Mouse (Mus musculus) kidney, embryonic 14.5 days (tissue): ENCODE measurements around the gene Vmn1r202. TPM values are rescaled to one million over a fixed set of nuclear protein-coding genes. Genes with fewer than 3 reads are reported as not detected.
"Not testable (repeated sequence)": the region's sequence is repeated elsewhere in the genome, so short reads cannot be mapped to it uniquely, and the experiment has no call there.

Experiments
- ATAC-seq: fragments of 200-750 bp; cut with Nextera tagmentation; 2 replicates; pipeline ENCODE4 v1.8.0; 2017; ENCODE audit warnings: moderate number of reproducible peaks, mild to moderate bottlenecking, moderate TSS enrichment, moderate library complexity; ENCODE audit not compliant: low FRiP score, low TSS enrichment
- H3K27ac ChIP-seq: fragments of 300-500 bp; sonication (generic); 2 replicates; pipeline ENCODE4 v1.5.1; 2014; ENCODE audit warnings: low read depth, mild to moderate bottlenecking, low read length, moderate library complexity, mixed read lengths
- H3K27me3 ChIP-seq: fragments of 300-500 bp; sonication (generic); 2 replicates; pipeline ENCODE4 v1.6.1; 2014; ENCODE audit warnings: mild to moderate bottlenecking, low read length; ENCODE audit not compliant: control insufficient read depth, insufficient read depth
- H3K36me3 ChIP-seq: fragments of 300-500 bp; sonication (generic); 2 replicates; pipeline ENCODE4 v1.6.1; 2014; ENCODE audit warnings: low read length, mixed read lengths; ENCODE audit not compliant: control insufficient read depth, insufficient read depth
- H3K4me1 ChIP-seq: fragments of 300-500 bp; sonication (generic); 2 replicates; pipeline ENCODE4 v1.6.1; 2014; ENCODE audit warnings: low read length, mixed read lengths; ENCODE audit not compliant: control insufficient read depth, insufficient read depth
- H3K4me2 ChIP-seq: fragments of 300-500 bp; sonication (generic); replicated peaks from 2 replicates; pipeline ENCODE4 v1.6.1; 2014; ENCODE audit warnings: low read depth, mild to moderate bottlenecking, low read length
- H3K4me3 ChIP-seq: fragments of 300-500 bp; sonication (generic); 2 replicates; pipeline ENCODE4 v1.5.1; 2014; ENCODE audit warnings: mild to moderate bottlenecking, low read length
- H3K9ac ChIP-seq: fragments of 300-500 bp; sonication (generic); 2 replicates; pipeline ENCODE4 v1.6.1; 2014; ENCODE audit warnings: low read depth, mild to moderate bottlenecking, low read length, moderate library complexity
- H3K9me3 ChIP-seq: fragments of 300-500 bp; sonication (generic); 2 replicates; pipeline ENCODE4 v1.6.1; 2016; ENCODE audit warnings: low read length; ENCODE audit not compliant: control insufficient read depth
- WGBS: fragments of 180-500 bp; shearing (Covaris S2); extraction: QIAGEN DNeasy Blood & Tissue Kit; methylation state at CpG from one replicate; pipeline ENCODE4 v1.1.7; 2014; 5-methylcytosine and 5-hydroxymethylcytosine counted together
- polyA plus RNA-seq: library from polyadenylated mRNA; unstranded; fragments of >200 nt; fragmentation: Nextera tagmentation; extraction: Ambion mirVana; gene quantifications from 2 replicates; pipeline ENCODE4 v1.2.1, GENCODE M21; 2014

Vmn1r202 gene
- polyA plus RNA-seq = not detected in 2 replicates

GRCm38 (mm10) chr13:22505281-22505680 is at the start of gene Vmn1r202:
Vmn1r202 (minus strand) TSS chr13:22505381.
- H3K9me3 ChIP-seq = no peaks in the 10 kb centered on the region
- H3K27ac ChIP-seq = no peak within 1 kb of the TSS
- H3K9ac ChIP-seq = no peak within 1 kb of the TSS
- H3K4me1 ChIP-seq = no peaks in the 10 kb centered on the region
- no peak within 1 kb of the TSS for H3K4me2 ChIP-seq
- no peak for ATAC-seq
- no peaks in the 10 kb centered on the region for H3K36me3 ChIP-seq
- no peak within 1 kb of the TSS for H3K4me3 ChIP-seq
- H3K27me3 ChIP-seq = no peaks in the 10 kb centered on the region

- 56% methylated on average over 1 of the region's 1 CpGs for WGBS
- not testable (repeated sequence) for H3K27me3 ChIP-seq, ATAC-seq, H3K4me3 ChIP-seq, H3K4me2 ChIP-seq, H3K4me1 ChIP-seq, H3K36me3 ChIP-seq, H3K9ac ChIP-seq, H3K9me3 ChIP-seq, H3K27ac ChIP-seq
Observed at GRCm38 (mm10) chr13:22552898-22553297, 47.7 kb upstream of the Vmn1r202 start, which contains the start of gene Vmn1r204. Vmn1r204 (plus strand) TSS chr13:22553198.

- no peaks in the 10 kb centered on the region for H3K4me1 ChIP-seq
- ATAC-seq = no peak
- no peak within 1 kb of the TSS for H3K4me3 ChIP-seq
- no peak within 1 kb of the TSS for H3K9ac ChIP-seq
- no peak within 1 kb of the TSS for H3K27ac ChIP-seq
- no peaks in the 10 kb centered on the region for H3K9me3 ChIP-seq
- H3K4me2 ChIP-seq = no peak within 1 kb of the TSS
- H3K36me3 ChIP-seq = no peaks in the 10 kb centered on the region
- no peaks in the 10 kb centered on the region for H3K27me3 ChIP-seq
Observed at GRCm38 (mm10) chr13:22517814-22518213, 12.6 kb upstream of the Vmn1r202 start, which contains the start of gene Vmn1r203. Vmn1r203 (plus strand) TSS chr13:22518114.

- H3K27me3 ChIP-seq = no peaks in the 10 kb centered on the region
- no peak overlapping the region for H3K27ac ChIP-seq
- no peak for ATAC-seq
- 73% methylated on average over 3 of the region's 3 CpGs for WGBS
- no peaks in the 10 kb centered on the region for H3K4me1 ChIP-seq
- H3K9me3 ChIP-seq = no peaks in the 10 kb centered on the region
- no peak overlapping the region for H3K9ac ChIP-seq
- no peak overlapping the region for H3K4me2 ChIP-seq
- H3K36me3 ChIP-seq = no peaks in the 10 kb centered on the region
- no peak overlapping the region for H3K4me3 ChIP-seq
Observed at GRCm38 (mm10) chr13:22502431-22502830, 2.8 kb downstream of the Vmn1r202 start.

GRCm38 (mm10) chr13:22471623-22472022 is 33.6 kb downstream of the Vmn1r202 start, which contains the start of gene Vmn1r201:
Vmn1r201 (plus strand) TSS chr13:22471923.
- Histone ChIP-seq H3K27me3 (no peaks in the 10 kb centered on the region), H3K36me3 (no peaks in the 10 kb centered on the region), H3K4me3 (no peak within 1 kb of the TSS), H3K9me3 (no peaks in the 10 kb centered on the region), H3K9ac (no peak within 1 kb of the TSS), H3K27ac (no peak within 1 kb of the TSS), H3K4me2 (no peak within 1 kb of the TSS), H3K4me1 (no peaks in the 10 kb centered on the region)
- WGBS = 57% methylated on average over 1 of the region's 1 CpGs
- no peak for ATAC-seq

- ATAC-seq = no peak
- H3K9ac ChIP-seq = no peak overlapping the region
- H3K27me3 ChIP-seq = no peaks in the 10 kb centered on the region
- no peaks in the 10 kb centered on the region for H3K4me1 ChIP-seq
- H3K4me2 ChIP-seq = no peak overlapping the region
- no peaks in the 10 kb centered on the region for H3K9me3 ChIP-seq
- no peak overlapping the region for H3K27ac ChIP-seq
- no peak overlapping the region for H3K4me3 ChIP-seq
- no peaks in the 10 kb centered on the region for H3K36me3 ChIP-seq
Observed at GRCm38 (mm10) chr13:22455145-22455544, 50.0 kb downstream of the Vmn1r202 start.

Other genes starting within 250 kb of the Vmn1r202 start
- gene Vmn1r195, start 234.9 kb downstream of the Vmn1r202 start, polyA plus RNA-seq = not detected in 2 replicates
- gene Vmn1r196, start 215.5 kb downstream of the Vmn1r202 start, polyA plus RNA-seq = not detected in 2 replicates
- gene Vmn1r197, start 180.8 kb downstream of the Vmn1r202 start, polyA plus RNA-seq = not detected in 2 replicates
- gene Vmn1r198, start 155.0 kb downstream of the Vmn1r202 start, polyA plus RNA-seq = not detected in 2 replicates
- not detected in 2 replicates for gene Vmn1r199, start 125.6 kb downstream of the Vmn1r202 start, polyA plus RNA-seq
- not detected in 2 replicates for gene Vmn1r200, start 115.0 kb downstream of the Vmn1r202 start, polyA plus RNA-seq
- not detected in 2 replicates for gene Vmn1r201, start 33.5 kb downstream of the Vmn1r202 start, polyA plus RNA-seq
- gene Vmn1r203, start 12.7 kb upstream of the Vmn1r202 start, polyA plus RNA-seq = not detected in 2 replicates
- gene Vmn1r204, start 47.8 kb upstream of the Vmn1r202 start, polyA plus RNA-seq = not detected in 2 replicates
- gene Vmn1r205, start 87.6 kb upstream of the Vmn1r202 start, polyA plus RNA-seq = not detected in 2 replicates
- gene Vmn1r206, start 118.9 kb upstream of the Vmn1r202 start, polyA plus RNA-seq = not detected in 2 replicates
- gene Vmn1r207-ps, start 224.2 kb upstream of the Vmn1r202 start, polyA plus RNA-seq = not detected in 2 replicates